Mouse (Mus musculus): ENCODE data around the gene Lima1. TPM values are rescaled to one million over a fixed set of nuclear protein-coding genes. Genes with fewer than 3 reads are reported as not detected.
"Not testable (repeated sequence)": the region's sequence is repeated elsewhere in the genome, so short reads cannot be mapped to it uniquely, and the experiment has no call there.

Lima1 gene
- polyA plus RNA-seq (2011; ENCODE audit: insufficient read depth, insufficient read length, low read depth, missing spikeins), result 104 and 113 TPM in 2 replicates

GRCm38 (mm10) chr15:99875334-99875869 lies at the start of gene Lima1:
TSS of gene Lima1 (minus strand) at chr15:99875456.
- no peaks in the 10 kb centered on the region for H3K4me1 ChIP-seq (ENCODE audit: control insufficient read depth, insufficient read depth, low read length)
- TF ChIP-seq EP300 (IDR thresholded peaks at IDR 0.05; ENCODE audit: insufficient read depth, low read depth, low read length) (0 out of 2 replicates have a peak, but pooled peaks have one; percentile 0), POLR2A (IDR thresholded peaks at IDR 0.05; ENCODE audit: insufficient read depth, low read length) (peak; percentile 87), CTCF (IDR thresholded peaks at IDR 0.05; ENCODE audit: low read depth, low read length) (no peak)
- H3K9ac ChIP-seq (ENCODE audit: low read depth, poor library complexity, severe bottlenecking), result peak within 1 kb of the TSS; percentile 61
- H3K36me3 ChIP-seq (ENCODE audit: control insufficient read depth, insufficient read depth, low read length, poor library complexity, severe bottlenecking), result peaks cover 1% of the 10 kb centered on the region; the same call in 1 of the 2 replicates
- H3K4me3 ChIP-seq (ENCODE audit: low read depth, low read length), result peak within 1 kb of the TSS; percentile 85
- H3K27ac ChIP-seq (ENCODE audit: insufficient read depth, low read length), result peak within 1 kb of the TSS; percentile 86
- H3K27me3 ChIP-seq (ENCODE audit: control insufficient read depth, insufficient read depth, low read length, poor library complexity, severe bottlenecking), result no peaks in the 10 kb centered on the region
- H3K9me3 ChIP-seq (replicated peaks; ENCODE audit: control insufficient read depth, insufficient read depth, low read length, poor library complexity, severe bottlenecking), result peaks cover 4% of the 10 kb centered on the region; the same call in 1 of the 2 replicates

- Histone ChIP-seq H3K36me3 (ENCODE audit: control insufficient read depth, insufficient read depth, low read length, poor library complexity, severe bottlenecking) (no peaks in the 10 kb centered on the region), H3K9ac (ENCODE audit: low read depth, poor library complexity, severe bottlenecking) (no peak overlapping the region), H3K4me1 (ENCODE audit: control insufficient read depth, insufficient read depth, low read length) (no peaks in the 10 kb centered on the region), H3K27me3 (ENCODE audit: control insufficient read depth, insufficient read depth, low read length, poor library complexity, severe bottlenecking) (no peaks in the 10 kb centered on the region), H3K27ac (ENCODE audit: insufficient read depth, low read length) (no peak overlapping the region), H3K4me3 (ENCODE audit: low read depth, low read length) (no peak overlapping the region), H3K9me3 (replicated peaks; ENCODE audit: control insufficient read depth, insufficient read depth, low read length, poor library complexity, severe bottlenecking) (no peaks in the 10 kb centered on the region)
- no peak for TF ChIP-seq EP300 (IDR thresholded peaks at IDR 0.05; ENCODE audit: insufficient read depth, low read depth, low read length)
- TF ChIP-seq CTCF (IDR thresholded peaks at IDR 0.05; ENCODE audit: low read depth, low read length), result no peak
- no peak for TF ChIP-seq POLR2A (IDR thresholded peaks at IDR 0.05; ENCODE audit: insufficient read depth, low read length)
These were observed 44.4 kb upstream of the Lima1 start for GRCm38 (mm10) chr15:99919601-99920158.

GRCm38 (mm10) chr15:99917264-99917663 lies 42.0 kb upstream of the Lima1 start:
- no peaks in the 10 kb centered on the region for H3K9me3 ChIP-seq (replicated peaks; ENCODE audit: control insufficient read depth, insufficient read depth, low read length, poor library complexity, severe bottlenecking)
- no peaks in the 10 kb centered on the region for H3K36me3 ChIP-seq (ENCODE audit: control insufficient read depth, insufficient read depth, low read length, poor library complexity, severe bottlenecking)
- H3K9ac ChIP-seq (ENCODE audit: low read depth, poor library complexity, severe bottlenecking), result no peak overlapping the region
- no peak overlapping the region for H3K4me3 ChIP-seq (ENCODE audit: low read depth, low read length)
- H3K27me3 ChIP-seq (ENCODE audit: control insufficient read depth, insufficient read depth, low read length, poor library complexity, severe bottlenecking), result no peaks in the 10 kb centered on the region
- TF ChIP-seq EP300 (IDR thresholded peaks at IDR 0.05; ENCODE audit: insufficient read depth, low read depth, low read length) (no peak), CTCF (IDR thresholded peaks at IDR 0.05; ENCODE audit: low read depth, low read length) (no peak), POLR2A (IDR thresholded peaks at IDR 0.05; ENCODE audit: insufficient read depth, low read length) (no peak)
- peaks cover 2% of the 10 kb centered on the region for H3K4me1 ChIP-seq (ENCODE audit: control insufficient read depth, insufficient read depth, low read length)
- no peak overlapping the region for H3K27ac ChIP-seq (ENCODE audit: insufficient read depth, low read length)

GRCm38 (mm10) chr15:99914613-99915012 lies 39.4 kb upstream of the Lima1 start:
- Histone ChIP-seq H3K9ac (ENCODE audit: low read depth, poor library complexity, severe bottlenecking) (no peak overlapping the region), H3K27me3 (ENCODE audit: control insufficient read depth, insufficient read depth, low read length, poor library complexity, severe bottlenecking) (no peaks in the 10 kb centered on the region), H3K36me3 (ENCODE audit: control insufficient read depth, insufficient read depth, low read length, poor library complexity, severe bottlenecking) (no peaks in the 10 kb centered on the region), H3K4me1 (ENCODE audit: control insufficient read depth, insufficient read depth, low read length) (peaks cover 2% of the 10 kb centered on the region), H3K9me3 (replicated peaks; ENCODE audit: control insufficient read depth, insufficient read depth, low read length, poor library complexity, severe bottlenecking) (no peaks in the 10 kb centered on the region), H3K4me3 (ENCODE audit: low read depth, low read length) (no peak overlapping the region), H3K27ac (ENCODE audit: insufficient read depth, low read length) (no peak overlapping the region)
- TF ChIP-seq CTCF (IDR thresholded peaks at IDR 0.05; ENCODE audit: low read depth, low read length) (no peak), EP300 (IDR thresholded peaks at IDR 0.05; ENCODE audit: insufficient read depth, low read depth, low read length) (no peak), POLR2A (IDR thresholded peaks at IDR 0.05; ENCODE audit: insufficient read depth, low read length) (no peak)

GRCm38 (mm10) chr15:99911785-99912184 lies 36.5 kb upstream of the Lima1 start:
- peaks cover 4% of the 10 kb centered on the region for H3K4me1 ChIP-seq (ENCODE audit: control insufficient read depth, insufficient read depth, low read length)
- no peaks in the 10 kb centered on the region for H3K9me3 ChIP-seq (replicated peaks; ENCODE audit: control insufficient read depth, insufficient read depth, low read length, poor library complexity, severe bottlenecking)
- TF ChIP-seq POLR2A (IDR thresholded peaks at IDR 0.05; ENCODE audit: insufficient read depth, low read length) (no peak), CTCF (IDR thresholded peaks at IDR 0.05; ENCODE audit: low read depth, low read length) (no peak), EP300 (IDR thresholded peaks at IDR 0.05; ENCODE audit: insufficient read depth, low read depth, low read length) (no peak)
- H3K36me3 ChIP-seq (ENCODE audit: control insufficient read depth, insufficient read depth, low read length, poor library complexity, severe bottlenecking), result no peaks in the 10 kb centered on the region
- no peak overlapping the region for H3K4me3 ChIP-seq (ENCODE audit: low read depth, low read length)
- no peak overlapping the region for H3K9ac ChIP-seq (ENCODE audit: low read depth, poor library complexity, severe bottlenecking)
- H3K27ac ChIP-seq (ENCODE audit: insufficient read depth, low read length), result no peak overlapping the region
- H3K27me3 ChIP-seq (ENCODE audit: control insufficient read depth, insufficient read depth, low read length, poor library complexity, severe bottlenecking), result no peaks in the 10 kb centered on the region

- H3K27ac ChIP-seq (ENCODE audit: insufficient read depth, low read length); H3K36me3 ChIP-seq (ENCODE audit: control insufficient read depth, insufficient read depth, low read length, poor library complexity, severe bottlenecking); H3K9ac ChIP-seq (ENCODE audit: low read depth, poor library complexity, severe bottlenecking); H3K9me3 ChIP-seq (replicated peaks; ENCODE audit: control insufficient read depth, insufficient read depth, low read length, poor library complexity, severe bottlenecking); H3K4me1 ChIP-seq (ENCODE audit: control insufficient read depth, insufficient read depth, low read length); H3K27me3 ChIP-seq (ENCODE audit: control insufficient read depth, insufficient read depth, low read length, poor library complexity, severe bottlenecking); H3K4me3 ChIP-seq (ENCODE audit: low read depth, low read length): not testable (repeated sequence)
- peak; percentile 30 for TF ChIP-seq CTCF (IDR thresholded peaks at IDR 0.05; ENCODE audit: low read depth, low read length)
These were observed 34.2 kb upstream of the Lima1 start for GRCm38 (mm10) chr15:99909339-99909996.
